Mouse (Mus musculus): Measurements from ENCODE around the gene Tmem125.

DNA sequence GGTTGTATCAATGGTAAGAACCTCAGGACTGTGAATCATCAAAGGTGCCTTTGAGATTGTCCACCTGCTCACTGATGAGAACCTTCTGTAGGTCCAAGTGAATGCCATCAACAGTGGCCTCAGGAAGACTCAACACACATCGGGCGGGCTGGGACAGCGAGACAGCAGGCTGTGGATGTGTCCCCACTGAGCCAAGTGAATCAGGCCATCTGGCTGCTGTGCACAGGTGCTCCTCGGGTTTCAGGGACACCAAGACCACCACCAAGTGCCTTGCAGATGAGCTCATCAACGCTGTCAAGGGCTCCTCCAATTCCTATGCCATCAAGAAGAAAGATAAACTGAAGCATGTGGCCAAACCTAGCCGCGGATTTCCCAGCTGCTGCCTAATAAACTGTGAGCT, 21.6 kb downstream of the Tmem125 start:
- TF ChIP-seq POLR2A (IDR thresholded peaks at IDR 0.05; ENCODE audit: low read depth, low read length) (no peak), CTCF (conservative IDR thresholded peaks at IDR 0.05; ENCODE audit: insufficient read depth, insufficient read length, low read depth, low read length) (no peak)

All from kidney, adult 2 months (tissue).